Mouse (Mus musculus) intestine, embryonic 16.5 days (tissue): ENCODE data around the gene Olfr507. TPM values are rescaled to one million over a fixed set of nuclear protein-coding genes. Genes with fewer than 3 reads are reported as not detected.
"Not testable (repeated sequence)": the region's sequence is repeated elsewhere in the genome, so short reads cannot be mapped to it uniquely, and the experiment has no call there.

Source experiments
- ATAC-seq: fragments of 200-750 bp; cut with Nextera tagmentation; 2 replicates; pipeline ENCODE4 v1.8.0; 2017; ENCODE audit warnings: moderate TSS enrichment, moderate library complexity
- H3K27ac ChIP-seq: fragments of 300-500 bp; sonication (generic); 2 replicates; pipeline ENCODE4 v1.5.1; 2014; ENCODE audit warnings: mild to moderate bottlenecking, low read length
- H3K27me3 ChIP-seq: fragments of 300-500 bp; sonication (generic); replicated peaks from 2 replicates; pipeline ENCODE4 v1.6.1; 2014; ENCODE audit warnings: low read length, control low read depth, mixed read lengths; ENCODE audit not compliant: control insufficient read depth, insufficient read depth
- H3K36me3 ChIP-seq: fragments of 300-500 bp; sonication (generic); 2 replicates; pipeline ENCODE4 v1.6.1; 2014; ENCODE audit warnings: low read length, control low read depth; ENCODE audit not compliant: control insufficient read depth, insufficient read depth
- H3K4me1 ChIP-seq: fragments of 300-500 bp; sonication (generic); 2 replicates; pipeline ENCODE4 v1.6.1; 2014; ENCODE audit warnings: low read length, control low read depth, mixed read lengths; ENCODE audit not compliant: control insufficient read depth, insufficient read depth
- H3K4me2 ChIP-seq: fragments of 300-500 bp; sonication (generic); 2 replicates; pipeline ENCODE4 v1.6.1; 2014; ENCODE audit warnings: low read depth, low read length, control low read depth
- H3K4me3 ChIP-seq: fragments of 300-500 bp; sonication (generic); 2 replicates; pipeline ENCODE4 v1.5.1; 2014; ENCODE audit warnings: mild to moderate bottlenecking, low read length
- H3K9ac ChIP-seq: fragments of 300-500 bp; sonication (generic); 2 replicates; pipeline ENCODE4 v1.6.1; 2014; ENCODE audit warnings: low read depth, low read length
- H3K9me3 ChIP-seq: fragments of 300-500 bp; sonication (generic); 2 replicates; pipeline ENCODE4 v1.6.1; 2016; ENCODE audit warnings: low read length, control low read depth; ENCODE audit not compliant: control insufficient read depth
- WGBS: fragments of 180-500 bp; shearing (Covaris S2); extraction: QIAGEN DNeasy Blood & Tissue Kit; methylation state at CpG from one replicate; pipeline ENCODE4 v1.1.7; 2014; 5-methylcytosine and 5-hydroxymethylcytosine counted together
- polyA plus RNA-seq: library from polyadenylated mRNA; unstranded; fragments of >200 nt; fragmentation: Nextera tagmentation; extraction: Ambion mirVana; gene quantifications from 2 replicates; pipeline ENCODE4 v1.2.1, GENCODE M21; 2015

The Olfr507 gene
- polyA plus RNA-seq: not detected in 2 replicates

DNA sequence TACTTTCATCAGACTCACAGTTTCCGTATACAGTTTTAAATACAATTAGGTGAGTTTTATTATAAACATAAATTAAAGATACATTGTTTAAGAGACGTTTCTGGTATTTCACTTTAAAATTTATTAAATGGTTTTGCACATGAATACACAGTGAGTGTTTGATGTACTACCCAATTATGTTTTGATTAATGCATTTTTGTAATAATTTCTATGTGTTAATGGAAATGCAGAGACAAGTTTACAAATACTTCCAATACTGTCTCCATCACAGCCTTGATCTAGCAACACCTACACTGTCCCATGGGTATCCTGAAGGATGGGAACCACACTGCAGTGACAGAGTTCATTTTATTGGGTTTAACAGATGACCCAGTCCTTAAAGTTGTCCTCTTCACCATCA is at the start of gene Olfr507:
TSS of gene Olfr507 (plus strand) at position 301 of the 400 bp plus-strand sequence.
- no peaks in the 10 kb centered on the region for H3K9me3 ChIP-seq
- no peak for ATAC-seq
- no peak within 1 kb of the TSS for H3K27ac ChIP-seq
- H3K36me3 ChIP-seq: no peaks in the 10 kb centered on the region
- no peaks in the 10 kb centered on the region for H3K27me3 ChIP-seq
- WGBS: 73% methylated on average over 2 of the region's 2 CpGs
- no peaks in the 10 kb centered on the region for H3K4me1 ChIP-seq
- no peak within 1 kb of the TSS for H3K4me2 ChIP-seq
- no peak within 1 kb of the TSS for H3K9ac ChIP-seq
- H3K4me3 ChIP-seq: no peak within 1 kb of the TSS

DNA sequence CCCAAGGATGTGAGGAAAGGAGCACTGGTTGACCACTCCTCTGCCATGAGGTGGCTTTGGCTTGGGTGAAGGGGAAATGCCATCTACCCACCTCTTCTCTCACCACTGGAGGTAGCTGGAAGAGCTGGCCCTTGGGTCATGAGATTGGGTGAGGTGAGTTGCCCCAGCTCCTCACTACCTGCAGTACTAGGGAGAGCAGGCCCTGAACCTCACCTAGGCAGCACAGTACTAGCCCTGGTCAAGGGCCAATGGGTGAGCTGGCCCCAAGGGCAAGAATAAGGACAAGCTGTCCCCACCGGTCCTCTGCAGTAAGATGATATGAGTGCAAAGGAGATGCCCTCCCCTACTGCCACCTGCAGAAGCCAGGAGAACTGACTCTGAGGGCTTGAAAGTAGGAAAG is 31.8 kb upstream of the Olfr507 start:
- Histone ChIP-seq H3K9me3 (no peaks in the 10 kb centered on the region), H3K27ac (no peak overlapping the region), H3K27me3 (no peaks in the 10 kb centered on the region), H3K36me3 (no peaks in the 10 kb centered on the region), H3K4me2 (no peak overlapping the region), H3K4me3 (no peak overlapping the region), H3K9ac (no peak overlapping the region), H3K4me1 (no peaks in the 10 kb centered on the region)
- 100% methylated on average over 1 of the region's 1 CpGs for WGBS
- no peak for ATAC-seq

- not testable (repeated sequence) for H3K36me3 ChIP-seq, H3K27ac ChIP-seq, H3K4me1 ChIP-seq, H3K9me3 ChIP-seq, H3K4me2 ChIP-seq, ATAC-seq, H3K27me3 ChIP-seq, H3K9ac ChIP-seq, H3K4me3 ChIP-seq
- WGBS: 87% methylated on average over 3 of the region's 3 CpGs
Observed at GRCm38 (mm10) chr7:108601916-108602315, 19.7 kb upstream of the Olfr507 start.

DNA sequence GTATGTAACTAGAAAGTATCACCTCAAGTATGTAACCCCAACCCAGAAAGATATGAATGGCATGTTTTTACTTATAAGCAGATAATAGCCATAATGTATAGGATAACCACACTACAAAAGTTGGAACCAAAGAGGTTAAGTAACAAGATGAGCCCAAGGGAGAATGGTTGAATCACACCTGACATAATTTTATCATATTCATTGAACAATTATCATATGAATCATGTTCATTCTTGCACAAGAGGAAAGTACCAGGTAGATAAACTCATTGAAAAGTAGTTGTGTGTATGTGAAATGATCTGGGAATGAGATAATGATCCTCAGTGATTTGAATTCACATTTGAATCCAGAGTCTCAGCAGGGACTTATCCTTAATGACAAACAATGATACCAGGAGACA is 11.1 kb upstream of the Olfr507 start, which contains the start of gene Olfr506:
TSS of gene Olfr506 (plus strand) at position 301 of the 400 bp plus-strand sequence.
- no peak within 1 kb of the TSS for H3K4me3 ChIP-seq
- no peaks in the 10 kb centered on the region for H3K36me3 ChIP-seq
- no peaks in the 10 kb centered on the region for H3K27me3 ChIP-seq
- no peak within 1 kb of the TSS for H3K9ac ChIP-seq
- ATAC-seq: no peak
- no peaks in the 10 kb centered on the region for H3K9me3 ChIP-seq
- no peaks in the 10 kb centered on the region for H3K4me1 ChIP-seq
- H3K27ac ChIP-seq: no peak within 1 kb of the TSS
- no peak within 1 kb of the TSS for H3K4me2 ChIP-seq

- H3K4me3 ChIP-seq: no peak overlapping the region
- WGBS: 90% methylated on average over 2 of the region's 2 CpGs
- no peak overlapping the region for H3K27ac ChIP-seq
- H3K9me3 ChIP-seq: no peaks in the 10 kb centered on the region
- no peak overlapping the region for H3K4me2 ChIP-seq
- H3K27me3 ChIP-seq: no peaks in the 10 kb centered on the region
- H3K4me1 ChIP-seq: no peaks in the 10 kb centered on the region
- ATAC-seq: no peak
- no peaks in the 10 kb centered on the region for H3K36me3 ChIP-seq
- H3K9ac ChIP-seq: no peak overlapping the region
Observed at GRCm38 (mm10) chr7:108614110-108614509, 7.5 kb upstream of the Olfr507 start.

GRCm38 (mm10) chr7:108616781-108617180 is 4.8 kb upstream of the Olfr507 start:
- not testable (repeated sequence) for H3K9ac ChIP-seq, H3K27ac ChIP-seq, H3K9me3 ChIP-seq, H3K36me3 ChIP-seq, H3K4me1 ChIP-seq, H3K4me3 ChIP-seq, H3K27me3 ChIP-seq, H3K4me2 ChIP-seq
- peak; percentile 97 for ATAC-seq
- 49% methylated on average over 3 of the region's 3 CpGs for WGBS

GRCm38 (mm10) chr7:108629694-108630093 is 8.1 kb downstream of the Olfr507 start, which contains the start of gene Olfr508:
Olfr508 (plus strand) TSS chr7:108629994.
- 82% methylated on average over 3 of the region's 3 CpGs for WGBS
- H3K27ac ChIP-seq: no peak within 1 kb of the TSS
- no peak within 1 kb of the TSS for H3K4me2 ChIP-seq
- H3K36me3 ChIP-seq: no peaks in the 10 kb centered on the region
- no peak within 1 kb of the TSS for H3K4me3 ChIP-seq
- H3K27me3 ChIP-seq: no peaks in the 10 kb centered on the region
- no peak for ATAC-seq
- no peak within 1 kb of the TSS for H3K9ac ChIP-seq
- H3K4me1 ChIP-seq: no peaks in the 10 kb centered on the region
- no peaks in the 10 kb centered on the region for H3K9me3 ChIP-seq

DNA sequence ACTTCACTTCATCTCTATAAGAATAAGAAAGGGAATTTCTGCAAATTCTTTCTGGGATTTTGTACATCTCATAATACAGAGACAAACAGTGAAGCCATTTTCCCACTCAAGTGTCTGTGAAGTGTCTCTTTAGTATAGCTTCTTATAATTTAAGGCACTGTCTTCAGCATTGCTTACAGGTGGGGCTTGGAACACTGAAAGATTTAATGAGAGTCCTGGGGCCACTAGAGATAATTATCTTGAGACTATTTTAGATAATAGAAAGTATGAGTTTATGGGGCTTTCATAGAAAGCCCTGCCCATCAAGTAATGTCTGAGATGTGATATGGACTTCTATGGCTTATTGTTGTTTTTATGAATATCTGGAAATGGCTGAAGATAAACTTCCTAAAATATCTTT is 30.2 kb downstream of the Olfr507 start, which contains the start of gene Olfr509:
TSS of gene Olfr509 (minus strand) at position 101 of the 400 bp plus-strand sequence.
- Histone ChIP-seq H3K9ac (no peak within 1 kb of the TSS), H3K27me3 (no peaks in the 10 kb centered on the region), H3K4me2 (no peak within 1 kb of the TSS), H3K4me1 (no peaks in the 10 kb centered on the region), H3K36me3 (no peaks in the 10 kb centered on the region), H3K9me3 (no peaks in the 10 kb centered on the region), H3K4me3 (no peak within 1 kb of the TSS), H3K27ac (no peak within 1 kb of the TSS)
- no peak for ATAC-seq

GRCm38 (mm10) chr7:108662419-108662818 is 40.8 kb downstream of the Olfr507 start:
- no peak overlapping the region for H3K4me2 ChIP-seq
- 88% methylated on average over 3 of the region's 3 CpGs for WGBS
- H3K4me3 ChIP-seq: no peak overlapping the region
- no peaks in the 10 kb centered on the region for H3K27me3 ChIP-seq
- H3K36me3 ChIP-seq: no peaks in the 10 kb centered on the region
- H3K9ac ChIP-seq: no peak overlapping the region
- no peaks in the 10 kb centered on the region for H3K4me1 ChIP-seq
- no peak overlapping the region for H3K27ac ChIP-seq
- H3K9me3 ChIP-seq: no peaks in the 10 kb centered on the region
- ATAC-seq: no peak

- no peaks in the 10 kb centered on the region for H3K9me3 ChIP-seq
- no peak for ATAC-seq
- no peaks in the 10 kb centered on the region for H3K36me3 ChIP-seq
- H3K9ac ChIP-seq: no peak within 1 kb of the TSS
- H3K4me2 ChIP-seq: no peak within 1 kb of the TSS
- H3K27ac ChIP-seq: no peak within 1 kb of the TSS
- WGBS: 89% methylated on average over 1 of the region's 1 CpGs
- H3K27me3 ChIP-seq: no peaks in the 10 kb centered on the region
- H3K4me1 ChIP-seq: no peaks in the 10 kb centered on the region
- H3K4me3 ChIP-seq: no peak within 1 kb of the TSS
Observed at GRCm38 (mm10) chr7:108666118-108666517, 44.5 kb downstream of the Olfr507 start, which contains the start of gene Olfr510. Olfr510 (plus strand) TSS chr7:108666418.
